Mouse (Mus musculus): ENCODE measurements around the gene Arhgap44.

GRCm38 (mm10) chr11:65115811-65116210, 47.0 kb downstream of the Arhgap44 start:
- TF ChIP-seq CTCF (IDR thresholded peaks at IDR 0.05; ENCODE audit: extremely low read depth, insufficient read length, insufficient replicate concordance, low read depth, low read length) (no peak), POLR2A (IDR thresholded peaks at IDR 0.05; ENCODE audit: low read depth, low read length) (no peak)
